Mouse (Mus musculus) spleen, adult 2 months (tissue): Measurements from ENCODE around the gene Syt1.

ENCODE experiments used
- CTCF ChIP-seq: fragments of 200-500 bp; IDR thresholded peaks from 2 replicates; pipeline ENCODE4 v1.5.1; 2011; ENCODE audit warnings: mild to moderate bottlenecking, inconsistent platforms; ENCODE audit not compliant: insufficient read depth, insufficient read length, insufficient replicate concordance; ENCODE audit errors: extremely low read depth
- POLR2A ChIP-seq: fragments of 200-500 bp; IDR thresholded peaks from 2 replicates; pipeline ENCODE4 v1.6.1; 2011; ENCODE audit warnings: low read depth, low read length, inconsistent platforms

GRCm38 (mm10) chr10:109056500-109056899, 45.7 kb upstream of the Syt1 start:
- no peak for TF ChIP-seq CTCF
- no peak for TF ChIP-seq POLR2A
